Mouse (Mus musculus) gonadal fat pad, adult 2 months (tissue): ENCODE results near the gene Itga9. TPM values are rescaled to one million over a fixed set of nuclear protein-coding genes. Genes with fewer than 3 reads are reported as not detected.

Experiments
- DNase-seq: peaks from one replicate; pipeline ENCODE4 v3.0.0-alpha.2; 2012; ENCODE audit warnings: low read depth
- polyA plus RNA-seq: library from polyadenylated mRNA; depleted of rRNA; stranded (reverse); fragments of >200 nt; gene quantifications from 2 replicates; pipeline ENCODE4 v1.2.3, GENCODE M21; 2012

Itga9 gene
- polyA plus RNA-seq, 1 experiment: 13.2 TPM

- DNase-seq: no peak
Observed at GRCm38 (mm10) chr9:118653436-118653835, 46.9 kb downstream of the Itga9 start.

DNA sequence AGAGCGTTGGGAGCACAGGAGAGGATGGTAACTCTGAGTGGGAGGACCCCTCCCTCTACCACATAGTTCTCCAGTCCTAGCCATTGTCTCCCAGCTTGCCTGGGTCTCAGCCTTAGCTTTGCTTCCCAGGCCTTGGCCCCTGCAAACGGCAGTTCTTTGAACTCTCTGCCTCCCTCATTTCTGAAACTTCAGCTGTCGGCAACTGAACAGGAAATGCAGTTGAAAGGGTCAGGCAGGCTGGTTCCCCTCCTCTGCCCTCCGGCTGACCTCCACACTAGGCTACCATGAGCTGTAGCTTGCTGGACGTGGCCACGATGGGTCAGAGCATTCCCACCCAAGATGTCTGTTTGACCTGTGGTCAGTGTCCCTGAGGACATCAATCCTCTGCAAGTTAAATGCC is 48.5 kb downstream of the Itga9 start:
- no peak for DNase-seq

DNA sequence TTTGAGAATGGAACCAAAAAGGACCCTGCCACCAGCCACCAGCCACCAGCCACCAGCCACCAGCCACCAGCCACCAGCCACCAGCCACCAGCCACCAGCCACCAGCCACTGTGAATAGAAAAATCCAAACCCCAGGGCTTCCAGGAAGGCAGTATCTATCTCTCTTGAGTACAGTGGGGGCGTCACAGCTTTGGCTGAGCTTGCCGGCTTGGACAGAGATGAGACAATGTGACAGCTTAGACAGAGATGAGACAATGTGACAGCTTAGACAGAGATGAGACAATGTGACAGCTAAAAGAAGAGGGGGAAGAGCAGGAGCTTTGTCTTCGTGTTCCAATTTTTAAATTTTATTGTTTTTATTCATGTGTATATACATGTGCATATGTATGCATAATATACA is 49.2 kb downstream of the Itga9 start:
- no peak for DNase-seq

GRCm38 (mm10) chr9:118658159-118658558 is 51.7 kb downstream of the Itga9 start:
- DNase-seq: no peak

DNA sequence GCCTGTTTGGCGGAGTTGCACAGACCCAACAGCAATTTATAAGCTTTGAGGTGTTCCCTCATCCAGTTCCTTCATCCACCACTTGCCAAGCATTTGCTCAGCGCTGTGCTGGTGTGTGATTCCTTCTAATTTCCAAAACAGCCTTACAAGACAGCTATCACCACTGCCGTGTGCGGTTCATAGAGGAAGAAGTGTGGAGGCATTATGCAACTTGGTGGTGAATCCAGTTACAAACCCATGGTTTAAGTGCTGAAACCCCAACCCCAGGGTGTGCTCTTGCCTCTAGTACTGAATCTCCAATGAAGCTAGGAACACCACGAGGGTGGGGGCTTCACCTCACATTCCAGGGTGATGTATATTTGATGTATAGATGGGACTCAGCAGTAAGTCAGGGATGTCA is 53.3 kb downstream of the Itga9 start:
- no peak for DNase-seq

DNA sequence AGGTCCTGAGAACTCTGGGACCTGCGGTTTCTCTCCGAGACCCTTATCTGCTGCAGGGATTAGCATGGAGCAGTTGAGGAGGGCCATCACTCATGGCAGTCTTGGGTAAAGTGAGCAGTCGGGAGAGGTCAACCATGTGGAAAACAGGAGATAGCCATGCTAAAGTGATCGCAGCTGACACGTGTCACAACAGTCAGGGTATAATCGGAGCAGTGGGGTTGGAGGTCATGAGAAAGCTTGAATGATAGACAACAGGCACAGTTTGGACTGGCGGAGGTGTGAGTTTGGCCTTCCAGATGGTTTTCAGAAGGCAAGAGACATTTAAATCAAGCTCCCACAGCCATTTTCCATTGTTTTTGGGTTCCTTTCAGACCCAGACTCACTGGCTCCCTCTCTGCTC is 53.8 kb downstream of the Itga9 start:
- no peak for DNase-seq

DNA sequence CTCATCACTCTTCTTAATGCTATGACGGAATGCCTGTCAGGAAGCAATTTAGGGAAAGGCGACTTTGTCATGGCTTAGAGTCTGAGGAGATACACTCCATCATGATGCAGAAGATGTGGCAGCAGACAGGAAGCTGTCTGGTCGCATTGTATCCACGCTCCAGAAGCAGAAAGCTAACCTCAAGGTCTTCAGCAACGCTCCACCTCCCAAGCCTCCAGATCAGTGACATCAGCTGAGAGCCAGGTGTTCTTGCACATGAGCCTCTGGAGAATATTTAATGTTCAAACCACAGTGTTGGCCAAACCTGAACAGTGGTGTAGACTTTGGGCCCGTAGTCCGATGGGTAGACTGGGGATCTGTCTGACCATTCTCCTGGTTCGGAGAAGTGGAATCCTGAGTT is 55.5 kb downstream of the Itga9 start:
- no peak for DNase-seq

GRCm38 (mm10) chr9:118662476-118662875 is 56.0 kb downstream of the Itga9 start:
- DNase-seq: no peak

DNA sequence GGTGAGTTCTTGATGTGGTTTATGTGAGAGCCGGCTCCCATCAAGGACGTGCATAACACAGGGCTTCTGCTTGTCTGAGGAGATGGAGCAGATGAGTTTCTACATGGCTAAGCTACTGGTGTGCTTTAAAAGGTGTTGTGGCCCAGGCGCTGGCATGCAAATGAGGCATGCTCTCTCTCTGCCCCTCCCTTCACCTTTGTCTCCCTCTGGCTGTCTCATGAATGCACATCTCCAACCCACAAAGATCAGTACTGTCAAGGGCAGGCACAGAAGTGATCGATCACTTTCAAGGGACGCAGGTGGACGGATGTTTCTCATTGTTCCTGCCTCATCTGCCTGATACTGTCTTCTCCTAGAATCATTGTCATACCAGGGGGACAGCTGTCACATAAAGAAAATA is 57.4 kb downstream of the Itga9 start:
- DNase-seq: no peak

DNA sequence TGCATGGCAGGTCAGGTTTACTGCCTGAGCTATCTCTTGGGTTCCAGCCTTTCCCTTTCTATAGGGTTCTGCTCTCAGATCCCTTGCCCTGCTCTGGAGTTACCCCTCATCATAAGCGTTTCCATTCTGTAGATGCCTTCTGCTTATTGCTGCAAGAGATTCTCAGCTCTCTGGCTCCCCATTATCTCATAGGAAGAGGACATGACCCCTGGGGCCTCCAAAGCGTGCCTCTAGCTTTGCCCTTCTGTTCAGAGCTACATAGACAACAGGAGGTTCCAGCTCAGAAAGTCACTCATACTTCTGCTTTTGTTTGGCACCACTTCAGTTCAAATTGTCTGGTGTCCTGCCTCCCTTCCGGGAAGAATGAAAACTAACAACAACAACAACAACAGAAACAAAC is 59.6 kb downstream of the Itga9 start:
- no peak for DNase-seq

DNA sequence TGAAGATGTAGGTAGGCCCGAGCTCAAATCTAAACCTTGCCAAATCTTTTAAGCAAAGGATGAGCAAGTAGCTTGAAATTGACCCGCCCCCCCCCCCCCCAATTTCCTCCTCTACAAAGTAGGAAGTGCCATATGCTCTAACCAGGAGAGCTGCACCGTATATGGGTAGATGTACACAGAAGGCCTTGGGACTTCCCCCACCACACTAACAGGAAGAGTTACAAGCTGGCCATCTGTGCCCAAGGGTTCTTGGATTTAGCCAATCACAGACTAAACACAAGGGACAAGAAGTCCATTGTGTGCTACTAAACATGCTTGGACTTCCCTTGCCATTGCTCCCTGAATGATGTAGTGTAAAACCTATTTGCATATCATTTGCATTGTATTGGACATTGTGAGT is 63.2 kb downstream of the Itga9 start:
- no peak for DNase-seq

DNA sequence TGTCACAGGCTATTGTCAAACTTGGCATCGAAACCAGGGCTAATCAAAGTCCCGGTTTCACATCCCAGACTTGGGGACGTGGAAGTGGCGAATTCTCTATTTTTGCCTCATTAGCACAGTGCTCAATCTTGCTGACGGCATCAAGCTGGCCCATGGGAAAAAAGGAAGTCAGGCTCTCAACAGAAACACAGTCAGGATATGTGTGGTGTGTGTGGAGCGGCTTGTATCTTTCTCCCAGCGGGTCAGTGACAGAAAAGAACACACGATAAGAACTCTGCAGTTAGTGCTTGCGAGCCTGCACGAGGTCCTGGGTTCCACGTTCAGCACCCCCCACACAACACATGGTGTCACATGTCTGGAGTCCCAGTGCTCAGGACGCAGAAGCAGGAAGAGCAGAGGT is 67.8 kb downstream of the Itga9 start:
- no peak for DNase-seq

DNA sequence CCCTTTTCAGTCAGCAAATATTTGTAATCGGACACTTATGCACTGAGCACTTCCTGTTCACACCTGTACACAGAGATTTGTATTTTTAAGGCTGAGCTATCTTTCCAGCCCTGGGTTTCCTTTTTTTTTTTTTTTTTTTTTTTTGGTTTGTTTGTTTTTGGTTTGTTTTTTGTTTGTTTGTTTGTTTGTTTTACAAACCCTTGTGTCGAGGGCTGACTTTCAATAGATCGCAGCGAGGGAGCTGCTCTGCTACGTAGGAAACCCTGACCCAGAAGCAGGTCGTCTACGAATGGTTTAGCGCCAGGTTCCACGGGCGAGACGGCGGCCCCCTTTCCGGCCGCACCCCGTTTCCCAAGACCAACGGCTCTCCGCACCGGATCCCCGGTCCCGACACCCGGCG is 68.3 kb downstream of the Itga9 start:
- no peak for DNase-seq

DNA sequence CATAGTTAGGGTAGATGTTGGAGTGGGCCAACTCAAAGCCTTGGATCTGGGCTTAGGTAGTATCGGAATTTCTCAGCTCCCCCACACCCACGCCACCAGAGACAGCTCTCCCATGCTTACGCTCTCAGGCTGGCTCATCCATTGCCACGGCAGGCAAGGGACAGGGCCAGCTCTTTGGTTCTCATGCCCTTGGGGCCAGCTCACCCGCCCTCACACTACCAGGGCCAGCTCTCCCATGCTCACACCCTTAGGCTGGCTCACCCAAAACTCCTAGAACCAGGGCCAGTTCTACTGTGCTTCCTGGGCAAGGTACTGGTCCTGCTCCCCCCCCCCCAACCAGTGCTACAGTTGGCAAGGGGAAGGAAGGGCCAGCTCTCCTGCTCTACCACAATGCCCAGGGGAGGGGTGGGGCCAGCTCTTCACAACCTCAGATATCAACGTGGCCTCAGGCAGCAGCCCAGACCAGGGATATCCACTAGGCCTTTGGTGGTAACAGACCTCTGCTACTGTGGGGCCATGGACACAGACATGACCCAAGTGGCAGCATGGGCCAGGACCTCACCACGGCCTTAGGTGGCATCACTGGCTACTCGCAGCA is 69.2 kb downstream of the Itga9 start:
- no peak for DNase-seq

GRCm38 (mm10) chr9:118676692-118677091 is 70.2 kb downstream of the Itga9 start:
- DNase-seq: no peak

DNA sequence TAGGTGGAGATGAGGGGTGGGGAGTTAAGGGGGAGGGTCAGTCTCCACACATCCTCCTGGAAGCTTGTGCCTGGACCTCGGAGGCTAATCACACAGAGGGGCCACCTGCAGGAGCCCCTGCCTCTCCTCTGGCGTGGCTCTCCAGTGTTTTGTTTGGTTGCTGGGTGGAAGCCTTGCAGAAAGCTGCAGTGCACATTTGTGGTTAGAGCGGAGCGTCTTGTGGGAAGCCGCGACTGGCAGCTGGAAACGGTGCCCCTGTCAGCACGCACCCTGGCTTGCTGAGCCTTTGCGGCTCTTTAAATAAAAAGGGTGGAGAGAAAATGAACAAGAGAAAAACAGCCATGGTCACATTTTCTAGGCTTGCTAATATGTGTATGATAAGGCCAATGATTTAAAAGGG is 70.9 kb downstream of the Itga9 start:
- no peak for DNase-seq

DNA sequence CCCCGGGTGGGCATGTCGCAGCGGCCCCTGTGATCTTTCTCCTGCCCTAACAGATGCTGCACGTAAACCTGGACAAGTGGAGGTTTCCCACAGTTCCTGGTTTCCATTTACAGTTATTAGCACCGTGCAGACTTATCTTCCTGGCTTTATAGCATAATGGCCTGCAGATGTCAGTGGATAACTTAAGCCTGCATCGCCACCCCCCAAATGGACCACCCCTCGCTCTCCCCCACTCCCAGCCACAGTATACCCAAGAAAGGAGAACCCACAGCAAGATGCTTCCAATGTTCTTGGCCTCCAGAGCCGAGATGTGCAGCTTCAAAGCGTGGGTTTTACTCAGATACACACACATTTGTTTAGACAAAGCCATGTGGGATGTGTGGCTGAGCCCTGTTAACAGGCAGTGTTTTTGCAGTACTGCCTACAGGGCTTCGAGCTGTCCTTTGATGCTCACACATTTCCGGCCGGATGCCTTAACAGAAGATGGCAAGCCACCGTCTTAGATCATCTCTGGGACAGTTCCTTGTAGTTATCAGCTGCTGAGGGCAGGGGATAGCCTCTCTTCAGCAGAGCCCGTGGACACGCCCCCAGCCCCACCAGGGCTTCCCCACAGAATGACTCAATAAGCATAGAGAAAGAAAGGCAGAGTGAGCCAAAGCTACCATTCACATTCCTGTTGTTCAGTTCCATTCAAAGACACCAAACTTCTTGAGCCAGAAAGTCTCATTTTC is 71.7 kb downstream of the Itga9 start:
- no peak for DNase-seq

DNA sequence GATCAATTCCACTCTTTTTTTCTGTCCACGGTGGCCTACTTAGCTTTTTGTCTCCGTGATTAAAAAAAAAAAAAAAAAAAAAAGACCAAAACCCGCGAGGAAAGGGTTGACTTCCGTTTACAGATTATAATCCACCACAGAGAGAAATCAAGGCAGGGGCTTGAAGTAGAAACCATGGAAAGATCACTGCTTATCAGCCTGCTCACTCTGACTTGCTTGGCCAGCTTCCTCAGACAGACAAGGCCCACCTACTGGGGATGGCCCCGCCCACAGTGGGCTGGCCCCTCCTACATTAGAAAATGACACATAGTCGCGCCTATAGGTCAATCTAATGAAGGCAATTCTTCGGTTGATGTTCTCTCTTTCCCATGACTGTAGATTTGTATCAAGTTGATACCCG is 72.3 kb downstream of the Itga9 start:
- DNase-seq: no peak

DNA sequence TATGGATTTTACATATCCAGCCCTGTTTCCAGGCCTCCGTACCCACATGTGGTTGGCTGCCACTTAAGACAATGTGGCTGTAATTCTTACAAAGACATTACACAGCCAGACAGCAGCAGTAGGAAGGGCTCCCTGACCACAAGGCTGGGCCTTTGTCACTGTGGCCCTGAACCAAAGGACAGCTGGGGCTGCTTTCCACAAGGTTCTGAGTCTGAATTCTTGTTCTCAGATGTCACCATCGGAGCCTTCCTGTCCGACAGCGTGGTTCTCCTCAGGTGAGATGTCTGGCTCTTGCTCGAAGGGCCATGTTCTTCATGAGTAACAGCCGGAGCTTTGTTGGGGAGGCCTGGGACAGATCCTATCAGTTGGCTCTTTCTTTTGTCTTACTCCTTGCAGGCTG is 75.0 kb downstream of the Itga9 start:
- DNase-seq: no peak

DNA sequence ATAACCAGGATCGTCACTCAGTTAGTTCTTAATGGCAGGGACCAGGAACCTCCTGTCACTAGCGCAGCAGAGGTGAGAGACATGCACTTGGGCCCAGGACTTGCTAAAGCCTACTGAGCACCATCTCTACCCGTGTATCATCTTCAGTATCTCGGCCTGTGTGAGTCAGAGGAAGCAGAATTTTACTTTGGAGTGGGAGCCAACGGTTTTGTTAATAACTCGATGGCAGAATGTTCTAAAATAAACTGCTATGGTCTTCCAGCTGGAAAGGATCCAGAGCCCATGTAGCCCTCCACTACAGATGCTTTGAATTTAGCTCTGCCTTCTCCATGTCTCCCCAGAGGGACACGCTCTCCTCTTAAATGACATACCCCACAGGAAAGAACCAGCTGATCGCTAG is 75.7 kb downstream of the Itga9 start:
- DNase-seq: no peak

GRCm38 (mm10) chr9:118683507-118683906 is 77.0 kb downstream of the Itga9 start:
- no peak for DNase-seq

GRCm38 (mm10) chr9:118684343-118684742 is 77.9 kb downstream of the Itga9 start:
- no peak for DNase-seq

- DNase-seq: no peak
Observed at GRCm38 (mm10) chr9:118686166-118686961, 79.9 kb downstream of the Itga9 start.
